Mouse (Mus musculus) spleen, adult 12 weeks (tissue): ENCODE results near the gene Itpkb.

Experiments
- DNase-seq: peaks from one replicate; pipeline ENCODE4 v3.0.0; 2022; ENCODE audit warnings: low spot score

The Itpkb gene

DNA sequence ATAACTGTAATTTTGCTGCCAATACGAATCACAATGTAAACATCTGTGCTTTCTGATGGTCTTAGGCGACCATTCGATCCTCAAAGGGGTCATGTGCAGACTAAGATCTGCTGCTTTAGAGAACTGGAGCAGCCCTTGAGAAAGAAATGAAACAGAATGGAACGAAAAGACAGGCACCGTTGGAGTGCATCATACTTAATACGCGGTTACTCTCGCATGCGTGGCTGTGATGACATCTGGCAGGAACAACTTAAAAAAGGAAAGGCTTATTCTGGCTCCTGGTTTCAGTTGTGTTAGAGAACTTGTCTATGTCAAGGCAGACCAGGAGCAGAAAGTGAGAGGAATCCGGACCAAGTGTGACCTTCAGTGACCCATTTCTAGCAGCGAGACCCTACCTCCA lies 15.6 kb upstream of the Itpkb start:
- DNase-seq = no peak

- no peak for DNase-seq
Observed at GRCm38 (mm10) chr1:180315127-180315526, 15.2 kb upstream of the Itpkb start.

- no peak for DNase-seq
Observed at GRCm38 (mm10) chr1:180317450-180317849, 12.8 kb upstream of the Itpkb start.

DNA sequence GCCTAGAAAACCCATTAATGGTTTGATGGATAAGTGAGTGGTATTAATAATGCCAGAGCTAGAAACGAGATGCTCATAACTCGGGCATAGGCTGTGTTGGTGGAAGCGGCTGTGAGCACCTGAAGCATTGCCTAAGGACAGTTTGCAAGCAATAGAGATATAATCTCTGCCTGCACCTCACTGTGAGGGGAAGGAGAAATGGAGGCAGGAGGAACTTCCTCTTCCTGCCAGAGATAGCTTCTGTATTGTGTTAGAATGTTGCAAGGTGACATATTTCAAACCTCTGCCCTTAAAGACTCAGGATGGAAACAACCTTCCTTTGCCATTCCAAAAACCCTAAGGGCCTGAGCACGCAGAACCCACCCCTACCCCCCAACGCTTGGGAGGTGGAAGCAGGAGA lies 11.9 kb upstream of the Itpkb start:
- no peak for DNase-seq

GRCm38 (mm10) chr1:180319895-180320294 lies 10.4 kb upstream of the Itpkb start:
- DNase-seq = no peak

DNA sequence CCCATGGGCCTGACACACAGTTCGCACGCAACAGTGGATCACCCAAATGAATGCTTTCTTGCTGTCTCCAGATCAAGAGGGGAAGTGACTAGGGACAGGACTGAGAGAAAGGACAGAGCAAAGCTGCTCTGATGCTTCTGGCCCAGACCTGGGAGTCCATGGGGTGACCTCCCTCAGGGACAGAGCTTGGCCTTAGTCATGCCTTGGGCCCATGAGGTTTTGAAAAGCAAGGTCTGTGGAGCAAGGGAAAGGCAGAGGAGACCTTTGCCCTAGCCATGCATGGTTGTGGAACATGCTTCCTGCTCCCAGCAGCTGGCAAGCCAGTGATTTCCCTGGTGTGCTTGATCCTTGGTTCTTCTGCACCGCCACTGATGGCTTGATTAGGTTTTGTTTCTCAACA lies 7.4 kb upstream of the Itpkb start:
- no peak for DNase-seq

- no peak for DNase-seq
Observed at GRCm38 (mm10) chr1:180323491-180323890, 6.8 kb upstream of the Itpkb start.

GRCm38 (mm10) chr1:180324271-180324670 lies 6.0 kb upstream of the Itpkb start:
- DNase-seq = no peak

GRCm38 (mm10) chr1:180328794-180329665 lies 1.3 kb upstream of the Itpkb start:
- DNase-seq = no peak

DNA sequence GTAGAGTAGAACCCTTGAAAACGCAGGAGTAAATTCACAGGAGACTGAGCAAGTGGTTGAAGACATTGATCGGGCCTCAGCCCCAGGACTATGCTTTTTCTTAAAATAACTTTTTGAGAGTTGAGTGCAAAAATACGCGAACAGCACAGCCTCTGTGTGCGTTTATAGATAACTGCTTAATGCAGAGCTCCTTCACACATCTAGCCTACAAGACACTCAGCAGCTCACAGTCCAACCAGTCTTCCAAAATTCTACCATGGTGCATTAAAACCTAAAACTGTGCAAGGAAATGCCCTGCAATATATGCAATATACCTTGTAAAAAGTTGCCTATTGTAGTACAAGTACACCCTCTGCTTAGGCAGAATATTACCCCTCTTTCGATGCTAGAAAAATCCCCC lies 579 bp upstream of the Itpkb start:
- DNase-seq = no peak

GRCm38 (mm10) chr1:180330707-180331545 lies 641 bp downstream of the Itpkb start:
- peak; percentile 43 for DNase-seq

GRCm38 (mm10) chr1:180331546-180332075 lies 1.3 kb downstream of the Itpkb start:
- no peak for DNase-seq

GRCm38 (mm10) chr1:180332076-180332927 lies 2.0 kb downstream of the Itpkb start:
- no peak for DNase-seq

DNA sequence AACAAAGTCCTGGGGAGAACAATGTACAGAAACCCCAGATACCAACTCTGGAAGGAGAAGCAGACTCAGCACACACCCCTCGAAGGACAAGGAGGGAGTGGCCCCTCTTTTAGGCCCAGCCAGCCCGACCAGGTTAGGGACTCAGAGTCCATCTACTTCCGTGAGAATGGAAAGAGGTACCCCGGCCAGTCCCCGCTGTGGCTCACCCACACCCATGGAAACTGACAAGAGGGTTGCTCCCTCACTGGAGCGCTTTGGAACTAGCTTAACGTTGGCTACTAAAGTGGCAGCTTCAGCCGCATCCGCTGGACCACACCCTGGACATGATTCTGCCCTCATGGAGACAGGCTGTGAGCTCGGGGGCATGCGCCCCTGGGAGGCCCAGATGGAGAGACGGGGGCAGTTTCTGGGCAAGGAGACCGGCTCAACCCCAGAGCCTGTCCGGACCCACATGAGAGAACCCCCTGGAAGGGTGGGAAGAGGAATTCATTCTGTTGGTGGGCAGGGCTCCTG lies 2.7 kb downstream of the Itpkb start:
- no peak for DNase-seq

DNA sequence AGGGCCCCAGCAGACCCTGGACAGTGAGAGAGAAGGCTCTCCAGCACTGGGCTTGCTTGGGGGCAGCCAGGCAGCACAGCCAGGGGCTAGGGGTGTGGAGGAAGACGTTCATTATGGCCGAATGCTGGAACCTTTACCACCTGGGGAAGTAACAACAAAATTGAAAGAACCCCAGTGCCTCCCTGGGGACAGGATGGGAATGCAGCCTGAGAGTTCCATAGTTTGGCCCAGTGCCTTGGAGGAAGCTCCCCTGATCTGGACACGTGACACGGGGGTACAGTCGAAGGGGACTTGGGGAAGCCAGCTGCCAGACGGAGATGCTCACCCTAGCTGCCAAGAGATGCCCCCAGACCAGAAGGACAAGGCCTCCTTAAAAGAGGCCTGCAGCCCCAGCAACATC lies 3.3 kb downstream of the Itpkb start:
- no peak for DNase-seq

DNA sequence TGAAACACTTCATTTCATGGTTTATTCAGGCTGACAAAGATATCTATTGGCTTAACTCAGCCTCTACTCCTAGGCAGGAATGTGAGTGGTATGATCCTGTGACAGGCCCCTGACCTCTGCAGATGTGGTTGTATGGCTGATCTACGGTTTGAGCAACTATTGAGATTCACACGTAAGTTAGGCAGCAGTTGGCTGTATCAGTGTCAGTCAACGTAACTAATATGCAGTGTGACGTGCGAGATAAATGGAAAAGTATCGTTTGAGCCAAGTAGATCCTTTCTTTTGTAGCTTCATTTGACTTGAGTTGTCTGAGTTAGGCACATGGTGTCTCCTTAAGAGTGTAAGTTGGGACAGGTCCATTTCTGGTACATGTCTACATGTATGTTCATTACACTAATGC lies 4.3 kb downstream of the Itpkb start:
- no peak for DNase-seq

- no peak for DNase-seq
Observed at GRCm38 (mm10) chr1:180335513-180336375, 5.5 kb downstream of the Itpkb start.

DNA sequence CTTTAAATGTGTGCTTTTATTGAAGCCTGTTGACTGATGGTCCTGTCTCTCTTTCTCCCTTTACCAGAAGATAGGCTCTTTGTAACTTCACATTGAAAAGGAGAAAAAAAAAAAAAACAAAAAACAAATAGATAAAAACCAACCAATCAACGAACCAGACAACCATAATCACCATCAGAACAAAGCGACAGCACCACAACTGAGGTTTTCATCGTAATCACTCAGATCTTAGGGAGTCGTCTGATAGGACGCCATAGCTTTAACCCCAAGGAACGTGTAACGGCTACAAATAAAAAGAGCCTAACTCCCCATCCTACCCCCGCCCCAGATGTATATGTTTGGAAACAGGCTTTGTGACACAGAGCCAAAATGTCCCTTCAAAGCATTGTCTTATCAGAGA lies 8.1 kb downstream of the Itpkb start:
- no peak for DNase-seq

DNA sequence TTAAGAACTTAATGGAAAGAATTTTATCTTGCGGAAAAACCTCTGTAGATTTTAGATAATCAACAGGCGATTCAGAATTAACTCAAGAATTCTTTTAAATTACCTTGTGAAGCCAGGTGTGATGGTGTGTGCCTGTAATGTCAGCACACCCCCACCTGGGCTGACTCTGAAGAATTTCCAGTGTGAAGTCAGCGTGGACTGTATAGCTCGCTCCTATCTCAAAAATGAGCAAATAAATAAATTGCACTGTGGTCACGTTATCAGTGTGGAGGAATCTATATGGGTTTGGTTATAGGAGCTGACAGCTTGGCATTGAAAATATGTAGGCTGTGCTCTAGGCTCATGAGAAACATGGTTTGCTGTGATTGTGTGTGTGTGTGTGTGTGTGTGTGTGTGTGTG lies 8.9 kb downstream of the Itpkb start:
- no peak for DNase-seq

DNA sequence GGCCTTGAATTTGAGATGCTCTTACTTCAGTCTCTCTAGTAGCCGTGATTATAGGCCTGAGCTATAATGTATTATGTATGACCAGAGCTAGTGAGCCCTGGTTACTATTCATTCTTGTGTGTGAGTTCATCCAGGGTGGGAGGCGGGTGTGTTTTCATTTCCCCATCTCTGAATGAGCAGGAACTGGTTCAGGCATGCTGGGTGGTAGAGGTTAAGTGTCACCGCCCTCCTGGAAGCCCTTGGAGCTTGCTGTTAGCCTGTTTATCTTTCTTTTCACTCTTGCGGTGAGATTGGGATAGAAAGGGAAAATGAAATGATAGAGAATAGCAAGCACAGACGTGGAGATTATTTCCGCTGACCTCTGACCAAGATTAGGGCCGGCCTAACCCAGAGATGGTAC lies 12.7 kb downstream of the Itpkb start:
- DNase-seq = no peak
